Mouse (Mus musculus) mesoderm, embryonic 11.5 days (tissue): ENCODE measurements around the gene Prkab1.

ENCODE experiments used
- DNase-seq: peaks from one replicate; pipeline ENCODE4 v3.0.0-alpha.2; 2012; ENCODE audit warnings: low read depth, low spot score

Gene Prkab1

GRCm38 (mm10) chr5:115979134-115979696, 45.1 kb downstream of the Prkab1 start:
- DNase-seq, result peak; percentile 31

GRCm38 (mm10) chr5:115978255-115978654, 46.1 kb downstream of the Prkab1 start:
- DNase-seq, result no peak

- DNase-seq, result no peak
Measured at GRCm38 (mm10) chr5:115977757-115978156, 46.6 kb downstream of the Prkab1 start.

GRCm38 (mm10) chr5:115977266-115977665, 47.0 kb downstream of the Prkab1 start:
- DNase-seq, result no peak

GRCm38 (mm10) chr5:115976446-115976845, 47.9 kb downstream of the Prkab1 start:
- no peak for DNase-seq

- no peak for DNase-seq
Measured at GRCm38 (mm10) chr5:115975672-115976071, 48.6 kb downstream of the Prkab1 start.

GRCm38 (mm10) chr5:115971236-115971635, 53.1 kb downstream of the Prkab1 start:
- no peak for DNase-seq
